Mouse (Mus musculus) liver, embryonic 11.5 days (tissue): Measurements from ENCODE around the gene Pex10. TPM values are rescaled to one million over a fixed set of nuclear protein-coding genes. Genes with fewer than 3 reads are reported as not detected.

Experiments
- ATAC-seq: fragments of 200-750 bp; cut with Nextera tagmentation; replicated peaks from 2 replicates; pipeline ENCODE4 v1.8.0; 2017; ENCODE audit warnings: moderate number of reproducible peaks, mild to moderate bottlenecking, moderate TSS enrichment, moderate library complexity; ENCODE audit not compliant: low FRiP score
- DNase-seq: peaks from one replicate; pipeline ENCODE4 v3.0.0-alpha.2; 2017; ENCODE audit warnings: low spot score
- H3K27ac ChIP-seq: fragments of 300-500 bp; sonication (generic); 2 replicates; pipeline ENCODE4 v1.5.1; 2014; ENCODE audit warnings: mild to moderate bottlenecking, low read depth, low read length, control low read depth
- H3K27me3 ChIP-seq: fragments of 300-500 bp; sonication (generic); replicated peaks from 2 replicates; pipeline ENCODE4 v1.6.1; 2014; ENCODE audit warnings: low read length, mixed read lengths; ENCODE audit not compliant: control insufficient read depth, insufficient read depth
- H3K36me3 ChIP-seq: fragments of 300-500 bp; sonication (generic); 2 replicates; pipeline ENCODE4 v1.6.1; 2014; ENCODE audit warnings: mild to moderate bottlenecking, low read length, moderate library complexity, mixed read lengths; ENCODE audit not compliant: control insufficient read depth, insufficient read depth
- H3K4me1 ChIP-seq: fragments of 300-500 bp; sonication (generic); replicated peaks from 2 replicates; pipeline ENCODE4 v1.6.1; 2014; ENCODE audit warnings: low read length, mixed read lengths; ENCODE audit not compliant: control insufficient read depth, insufficient read depth
- H3K4me2 ChIP-seq: fragments of 300-500 bp; sonication (generic); 2 replicates; pipeline ENCODE4 v1.6.1; 2014; ENCODE audit warnings: mild to moderate bottlenecking, control low read depth, moderate library complexity
- H3K4me3 ChIP-seq: fragments of 300-500 bp; sonication (generic); 2 replicates; pipeline ENCODE4 v1.5.1; 2014; ENCODE audit warnings: low read depth, low read length, control low read depth
- H3K9ac ChIP-seq: fragments of 300-500 bp; sonication (generic); 2 replicates; pipeline ENCODE4 v1.6.1; 2014; ENCODE audit warnings: low read depth, low read length, control low read depth
- H3K9me3 ChIP-seq: fragments of 300-500 bp; sonication (generic); 2 replicates; pipeline ENCODE4 v1.6.1; 2016; ENCODE audit warnings: low read length, inconsistent platforms, mixed read lengths; ENCODE audit not compliant: control insufficient read depth
- WGBS: fragments of 180-500 bp; shearing (Covaris S2); extraction: QIAGEN DNeasy Blood & Tissue Kit; methylation state at CpG from one replicate; pipeline ENCODE4 v1.1.7; 2014; 5-methylcytosine and 5-hydroxymethylcytosine counted together
- polyA plus RNA-seq: library from polyadenylated mRNA; unstranded; fragments of >200 nt; fragmentation: Nextera tagmentation; extraction: Ambion mirVana; gene quantifications from 2 replicates; pipeline ENCODE4 v1.2.1, GENCODE M21; 2014

Gene Pex10
- 7.2 and 9.0 TPM in 2 replicates for polyA plus RNA-seq

DNA sequence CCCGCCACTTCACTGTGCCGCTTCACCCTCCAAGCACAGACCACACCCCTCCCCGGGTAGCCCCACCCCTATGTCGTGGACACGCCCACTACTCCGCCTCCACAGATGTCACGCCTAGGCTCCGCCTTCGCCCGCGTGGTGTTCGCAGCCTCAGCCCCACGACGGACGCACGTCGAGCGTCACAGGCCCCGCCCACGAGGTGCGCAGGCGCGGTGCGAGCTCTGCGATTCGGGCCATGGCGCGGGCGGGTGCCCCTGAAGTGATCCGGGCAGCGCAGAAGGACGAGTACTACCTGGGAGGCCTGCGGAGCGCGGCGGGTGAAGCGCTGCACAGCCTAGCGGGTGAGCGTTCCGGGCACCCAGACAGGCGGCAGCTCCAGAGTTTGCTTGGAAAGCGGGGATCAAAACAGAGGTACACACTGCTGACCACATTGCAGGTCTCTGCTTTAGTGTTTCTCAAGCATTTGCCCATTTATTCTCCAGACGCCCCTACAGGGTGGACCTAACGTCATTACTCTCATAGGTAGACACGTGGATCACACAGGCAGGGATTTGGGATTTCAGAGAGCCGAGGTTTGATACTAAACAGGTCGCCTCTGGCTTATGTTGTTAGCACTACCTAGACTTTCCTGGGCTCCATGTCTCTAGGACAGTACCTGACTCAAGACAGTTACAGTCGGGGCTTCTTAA lies at the start of gene Pex10:
Gene Pex10, plus strand, starts transcription at position 183 of the 689 bp plus-strand sequence.
- under 1% methylated on average over 48 of the region's 48 CpGs for WGBS
- H3K4me3 ChIP-seq: peak within 1 kb of the TSS; percentile 80
- peak; percentile 93 for ATAC-seq
- peaks cover 14% of the 10 kb centered on the region for H3K4me1 ChIP-seq
- H3K9me3 ChIP-seq: no peaks in the 10 kb centered on the region
- peak within 1 kb of the TSS; percentile 89 for H3K4me2 ChIP-seq
- H3K27me3 ChIP-seq: no peaks in the 10 kb centered on the region
- H3K9ac ChIP-seq: peak within 1 kb of the TSS; percentile 88
- peaks cover 20% of the 10 kb centered on the region for H3K36me3 ChIP-seq
- H3K27ac ChIP-seq: peak within 1 kb of the TSS; percentile 64
- DNase-seq: peak; percentile 99

GRCm38 (mm10) chr4:155017253-155017878 lies 49.5 kb upstream of the Pex10 start:
- Histone ChIP-seq H3K27ac (no peak overlapping the region), H3K36me3 (no peaks in the 10 kb centered on the region), H3K27me3 (peaks cover 4% of the 10 kb centered on the region), H3K4me3 (no peak overlapping the region), H3K9ac (no peak overlapping the region), H3K9me3 (no peaks in the 10 kb centered on the region), H3K4me1 (peaks cover 5% of the 10 kb centered on the region; the same call in 1 of the 2 replicates), H3K4me2 (no peak overlapping the region)
- ATAC-seq (no peak), DNase-seq (no peak)
- WGBS: 59% methylated on average over 11 of the region's 11 CpGs

DNA sequence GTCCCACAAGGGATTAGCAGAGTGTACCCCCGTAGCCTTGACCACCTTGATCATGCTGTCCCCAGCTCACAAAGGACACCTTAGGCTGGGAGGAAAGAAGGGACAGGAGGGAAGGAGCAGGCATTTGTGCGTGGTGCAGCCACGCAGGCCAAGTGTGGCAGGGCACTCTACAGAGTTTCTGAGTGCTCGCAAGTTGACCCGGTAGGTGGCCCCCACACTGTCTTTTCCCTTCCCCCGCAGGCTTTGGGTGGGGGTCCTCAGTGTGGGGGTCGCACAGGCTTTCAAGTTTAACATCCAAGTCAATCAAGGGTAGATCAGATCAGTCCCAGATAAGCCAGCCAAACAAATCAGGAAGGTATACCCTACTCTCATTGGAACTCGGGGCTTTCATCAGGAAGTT lies 48.8 kb upstream of the Pex10 start:
- no peak for DNase-seq
- no peak overlapping the region for H3K27ac ChIP-seq

GRCm38 (mm10) chr4:155018601-155019335 lies 48.0 kb upstream of the Pex10 start:
- H3K4me3 ChIP-seq: no peak overlapping the region
- whole genome bisulfite sequencing: 8% methylated on average over 15 of the region's 15 CpGs
- peaks cover 4% of the 10 kb centered on the region for H3K27me3 ChIP-seq
- H3K36me3 ChIP-seq: no peaks in the 10 kb centered on the region
- H3K9me3 ChIP-seq: no peaks in the 10 kb centered on the region
- ATAC-seq (0 out of 2 replicates have a peak, but pooled peaks have one; percentile 21), DNase-seq (peak; percentile 43)
- no peak overlapping the region for H3K27ac ChIP-seq
- peaks cover 5% of the 10 kb centered on the region; the same call in 1 of the 2 replicates for H3K4me1 ChIP-seq
- H3K4me2 ChIP-seq: no peak overlapping the region; the same call in 1 of the 2 replicates
- H3K9ac ChIP-seq: no peak overlapping the region

More for the DNA sequence above, 48.8 kb upstream of the Pex10 start:
- ATAC-seq: no peak
- H3K36me3 ChIP-seq: no peaks in the 10 kb centered on the region
- H3K9ac ChIP-seq: no peak overlapping the region
- WGBS: 69% methylated on average over 8 of the region's 8 CpGs
- no peak overlapping the region for H3K4me2 ChIP-seq
- H3K9me3 ChIP-seq: no peaks in the 10 kb centered on the region
- H3K4me3 ChIP-seq: no peak overlapping the region
- peaks cover 4% of the 10 kb centered on the region for H3K27me3 ChIP-seq
- H3K4me1 ChIP-seq: peaks cover 5% of the 10 kb centered on the region; the same call in 1 of the 2 replicates

DNA sequence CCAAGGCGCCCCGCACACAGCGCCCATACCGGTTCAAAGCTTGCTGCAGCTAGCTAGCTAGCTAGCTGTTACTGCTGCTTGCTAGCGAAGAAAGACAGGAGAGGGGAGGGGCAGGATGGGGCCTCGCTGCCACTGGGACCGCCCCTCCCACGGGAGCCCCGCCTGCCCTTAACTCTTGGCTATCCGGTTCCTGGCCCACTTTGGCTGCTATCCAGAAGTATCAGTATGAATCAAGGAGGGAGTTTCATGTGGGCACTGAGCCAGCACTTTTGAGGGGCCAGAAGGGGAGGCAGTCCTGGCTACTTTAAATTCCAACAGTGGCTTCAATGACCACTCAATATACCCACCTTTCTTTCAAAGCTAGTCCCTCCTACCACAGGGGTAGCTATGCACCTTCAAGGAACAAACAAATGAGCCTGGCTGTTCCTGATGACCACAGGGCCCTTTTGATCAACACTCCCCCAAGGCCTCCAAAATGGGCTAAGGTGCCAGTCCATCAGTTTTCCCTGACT lies 47.4 kb upstream of the Pex10 start:
- Histone ChIP-seq H3K9ac (no peak overlapping the region), H3K27me3 (peaks cover 4% of the 10 kb centered on the region), H3K27ac (no peak overlapping the region), H3K36me3 (no peaks in the 10 kb centered on the region), H3K4me2 (no peak overlapping the region; the same call in 1 of the 2 replicates), H3K4me3 (no peak overlapping the region), H3K9me3 (no peaks in the 10 kb centered on the region), H3K4me1 (peaks cover 5% of the 10 kb centered on the region; the same call in 1 of the 2 replicates)
- ATAC-seq (0 out of 2 replicates have a peak, but pooled peaks have one; percentile 26), DNase-seq (no peak)
- 1% methylated on average over 10 of the region's 10 CpGs for WGBS

GRCm38 (mm10) chr4:155020141-155020540 lies 46.7 kb upstream of the Pex10 start:
- Histone ChIP-seq H3K36me3 (no peaks in the 10 kb centered on the region), H3K27me3 (peaks cover 4% of the 10 kb centered on the region), H3K4me1 (peaks cover 5% of the 10 kb centered on the region; the same call in 1 of the 2 replicates), H3K4me3 (no peak overlapping the region), H3K9ac (no peak overlapping the region), H3K9me3 (no peaks in the 10 kb centered on the region), H3K27ac (no peak overlapping the region), H3K4me2 (no peak overlapping the region)
- ATAC-seq (no peak), DNase-seq (no peak)
- 38% methylated on average over 1 of the region's 1 CpGs for WGBS

DNA sequence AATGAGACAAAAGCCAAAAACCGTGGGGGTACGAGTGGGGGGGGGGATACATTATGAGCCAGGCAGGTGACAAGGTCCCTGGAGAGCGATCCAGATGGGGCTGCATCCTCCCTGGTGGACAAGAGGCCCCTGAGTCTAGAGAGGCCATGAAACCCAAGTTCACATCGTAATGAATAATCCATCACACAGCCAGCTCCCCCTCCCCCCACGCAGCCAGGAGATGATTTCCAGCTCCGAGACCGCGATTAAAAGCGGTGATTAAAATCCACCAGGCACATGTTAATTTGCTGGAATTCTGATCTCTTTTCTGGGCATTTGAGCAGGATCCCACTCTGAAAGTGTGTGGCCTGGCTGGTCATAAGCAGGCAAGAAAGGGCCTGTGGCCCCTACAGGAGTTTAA lies 46.0 kb upstream of the Pex10 start:
- H3K4me2 ChIP-seq: no peak overlapping the region
- ATAC-seq (no peak), DNase-seq (no peak)
- H3K36me3 ChIP-seq: no peaks in the 10 kb centered on the region
- no peaks in the 10 kb centered on the region for H3K9me3 ChIP-seq
- H3K27me3 ChIP-seq: peaks cover 4% of the 10 kb centered on the region
- 59% methylated on average over 9 of the region's 9 CpGs for WGBS
- peaks cover 5% of the 10 kb centered on the region; the same call in 1 of the 2 replicates for H3K4me1 ChIP-seq
- H3K4me3 ChIP-seq: no peak overlapping the region
- no peak overlapping the region for H3K27ac ChIP-seq
- no peak overlapping the region for H3K9ac ChIP-seq

DNA sequence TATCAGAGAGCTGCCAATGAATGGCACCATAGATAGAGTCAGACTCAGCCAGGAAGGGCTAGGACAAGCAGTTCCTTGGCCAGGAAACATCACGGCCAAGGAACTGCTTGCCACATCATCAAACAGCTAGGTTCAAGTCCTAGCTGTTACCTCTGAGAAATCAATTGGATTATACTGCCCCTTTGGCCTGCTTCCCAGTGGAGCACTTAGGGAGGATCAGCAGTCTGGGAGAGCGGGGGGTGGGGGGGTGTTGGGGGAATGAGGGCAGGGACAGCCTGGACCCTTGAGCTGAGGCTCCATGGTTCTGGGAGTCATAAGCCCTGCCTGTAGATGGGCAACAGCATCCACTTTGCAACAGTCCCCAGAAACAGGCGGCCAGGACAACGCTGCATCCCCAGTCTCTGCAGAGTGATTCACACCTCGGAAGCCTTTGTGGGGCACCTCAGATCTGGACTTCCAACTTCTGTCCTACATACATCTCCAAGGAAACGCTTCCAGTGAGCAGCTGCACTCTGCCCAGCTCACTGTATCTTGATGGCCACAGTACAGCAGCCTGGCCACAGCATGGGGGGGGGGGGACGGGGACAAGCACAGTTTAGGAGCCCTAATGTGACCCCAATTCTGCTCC lies 44.5 kb upstream of the Pex10 start:
- no peak overlapping the region for H3K9ac ChIP-seq
- no peaks in the 10 kb centered on the region for H3K9me3 ChIP-seq
- no peaks in the 10 kb centered on the region for H3K36me3 ChIP-seq
- H3K4me3 ChIP-seq: no peak overlapping the region
- H3K4me1 ChIP-seq: peaks cover 5% of the 10 kb centered on the region; the same call in 1 of the 2 replicates
- H3K27ac ChIP-seq: no peak overlapping the region
- DNase-seq (no peak), ATAC-seq (no peak)
- WGBS: 58% methylated on average over 7 of the region's 7 CpGs
- H3K27me3 ChIP-seq: peaks cover 4% of the 10 kb centered on the region
- no peak overlapping the region for H3K4me2 ChIP-seq
